Mouse (Mus musculus): ENCODE data around the gene Pnpla2. TPM values are rescaled to one million over a fixed set of nuclear protein-coding genes. Genes with fewer than 3 reads are reported as not detected.
A peak's percentile ranks its signal among the peaks of the same experiment; 100 is the strongest.

The Pnpla2 gene
- total RNA-seq, 2 experiments from 2014 or later = 351 to 430 TPM

DNA sequence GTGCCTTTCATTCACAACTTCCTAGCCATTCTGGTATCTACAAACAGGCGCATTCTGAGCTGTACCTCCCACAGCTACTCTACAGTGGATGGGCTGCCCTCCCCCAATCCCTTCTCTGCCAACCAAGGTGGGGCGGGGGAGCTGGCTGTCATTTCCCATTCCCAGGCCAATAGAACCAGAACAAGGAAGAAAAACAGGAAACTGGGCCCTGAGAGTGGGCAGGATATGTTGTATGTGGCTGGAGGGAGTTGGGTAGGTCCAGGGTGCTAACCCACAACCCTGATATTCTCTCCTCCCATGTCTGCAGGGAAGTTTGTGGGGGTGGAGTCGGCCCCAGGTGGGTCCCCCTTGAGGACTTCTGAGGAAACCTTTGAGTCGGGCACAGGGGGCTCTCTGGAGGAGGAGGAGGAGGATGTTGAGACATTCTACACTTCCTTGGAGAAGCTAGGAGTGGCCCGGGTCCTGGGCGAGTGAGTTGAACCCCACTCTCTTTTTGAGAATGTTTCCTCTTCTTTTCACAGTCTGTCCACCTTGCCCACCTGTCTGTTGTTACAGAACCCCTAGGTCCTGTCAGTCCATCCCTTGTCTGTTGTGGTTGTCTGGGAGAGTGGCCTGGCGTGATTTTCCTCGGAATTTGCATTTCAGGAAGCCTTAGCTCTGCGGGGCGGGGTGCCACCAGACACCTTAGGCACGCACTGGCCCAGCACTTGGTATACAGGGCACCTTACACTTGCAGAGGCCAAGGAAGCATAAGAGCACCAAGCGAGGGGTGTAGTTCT lies 9.0 kb downstream of the Pnpla2 start:
- peak; percentile 70 to 73 for DNase-seq
- intact Hi-C loops (cut with DNase I) = no loop called here

DNA sequence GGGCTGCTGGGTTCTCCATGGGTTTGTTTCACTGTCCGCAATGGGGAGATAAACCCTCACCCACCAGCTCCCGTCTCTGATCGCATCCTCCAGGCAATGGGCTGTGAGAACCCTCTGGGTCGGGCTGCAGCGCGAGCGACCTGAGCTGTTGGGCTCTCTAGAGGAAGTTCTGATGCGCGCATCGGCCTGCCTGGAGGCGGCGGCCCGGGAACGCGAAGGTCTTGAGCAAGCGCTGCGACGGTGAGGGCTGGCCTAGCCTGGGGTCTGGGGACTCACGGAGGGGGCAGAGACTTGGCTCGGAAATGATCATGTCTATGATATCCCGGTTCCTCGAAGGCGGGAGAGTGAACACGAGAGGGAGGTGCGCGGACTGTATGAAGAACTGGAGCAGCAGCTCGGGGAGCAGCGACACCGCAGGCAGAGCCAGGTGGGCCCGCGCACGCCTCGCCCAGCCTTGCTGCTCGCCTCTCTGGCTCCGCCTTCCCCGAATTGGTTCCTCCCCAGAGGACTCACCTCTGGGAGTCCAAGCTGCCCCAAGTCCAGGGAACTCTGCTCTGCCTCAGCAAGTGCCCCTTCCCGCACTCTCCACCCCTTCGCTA lies 9.7 kb downstream of the Pnpla2 start:
- peak; percentile 43 to 51 for DNase-seq
- intact Hi-C loops (cut with DNase I) = no loop called here

DNA sequence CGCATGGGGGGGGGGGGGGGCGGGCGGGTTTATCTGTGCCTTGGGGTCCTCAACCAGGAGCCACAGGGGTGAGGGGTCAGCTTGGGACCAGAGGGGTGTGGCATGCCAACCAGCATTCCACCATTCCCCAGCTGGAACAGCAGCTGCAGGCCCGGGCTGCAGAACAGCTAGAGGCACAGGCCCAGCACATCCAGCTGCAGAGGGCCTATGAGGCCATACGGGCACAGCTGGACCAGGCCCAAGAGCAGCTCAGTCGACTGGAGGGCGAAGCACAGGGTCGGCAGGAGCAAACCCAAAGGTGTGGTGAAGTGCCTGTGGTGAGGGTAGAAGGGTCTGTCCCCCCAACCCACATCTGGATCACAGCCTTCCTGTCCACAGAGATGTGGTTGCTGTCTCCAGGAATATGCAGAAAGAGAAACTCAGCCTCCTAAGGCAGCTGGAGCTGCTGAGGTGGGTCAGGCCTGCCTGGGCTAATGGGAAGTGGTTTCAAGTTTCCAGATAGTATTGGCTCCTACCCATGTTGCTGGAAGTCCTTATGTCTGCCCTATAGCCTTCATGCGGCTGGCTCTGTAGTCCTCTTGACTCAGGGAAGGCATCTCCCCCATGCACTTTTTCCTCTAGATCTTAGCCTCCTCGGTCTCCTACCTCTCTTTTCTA lies 10.5 kb downstream of the Pnpla2 start:
- DNase-seq = peak; percentile 25 to 60
- intact Hi-C loops (cut with DNase I) = no loop called here

GRCm38 (mm10) chr7:141466045-141466394 lies 11.0 kb downstream of the Pnpla2 start:
- intact Hi-C loops (cut with DNase I) = no loop called here
- DNase-seq = peak; percentile 44 to 57

DNA sequence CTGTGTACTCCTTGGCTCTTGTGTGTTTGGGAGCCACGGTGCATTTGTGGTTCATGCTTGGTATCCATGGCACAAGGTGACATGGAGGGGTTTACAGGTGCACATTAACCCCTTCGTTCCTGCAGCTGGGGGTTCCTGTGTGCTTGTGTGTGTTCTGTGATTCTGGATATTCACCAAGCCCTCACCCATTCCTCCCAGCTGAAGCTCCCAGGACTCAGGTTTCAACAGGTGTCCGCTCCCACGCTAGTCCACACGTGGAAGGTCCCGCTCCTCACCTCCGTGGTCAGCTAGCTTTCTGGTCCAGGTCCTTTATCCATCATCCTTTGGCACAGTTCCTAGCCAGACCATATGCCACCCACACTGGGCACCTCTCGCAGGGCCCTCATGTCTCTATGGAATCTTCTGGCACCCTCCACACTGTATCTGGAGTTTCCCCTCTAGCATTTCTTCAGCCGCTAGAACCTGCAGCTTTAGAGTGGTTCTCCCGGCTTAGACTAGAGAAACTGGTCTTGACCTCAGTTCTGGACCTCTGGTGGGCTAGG lies 11.7 kb downstream of the Pnpla2 start:
- DNase-seq = no peak
- intact Hi-C loops (cut with DNase I) = no loop called here

DNA sequence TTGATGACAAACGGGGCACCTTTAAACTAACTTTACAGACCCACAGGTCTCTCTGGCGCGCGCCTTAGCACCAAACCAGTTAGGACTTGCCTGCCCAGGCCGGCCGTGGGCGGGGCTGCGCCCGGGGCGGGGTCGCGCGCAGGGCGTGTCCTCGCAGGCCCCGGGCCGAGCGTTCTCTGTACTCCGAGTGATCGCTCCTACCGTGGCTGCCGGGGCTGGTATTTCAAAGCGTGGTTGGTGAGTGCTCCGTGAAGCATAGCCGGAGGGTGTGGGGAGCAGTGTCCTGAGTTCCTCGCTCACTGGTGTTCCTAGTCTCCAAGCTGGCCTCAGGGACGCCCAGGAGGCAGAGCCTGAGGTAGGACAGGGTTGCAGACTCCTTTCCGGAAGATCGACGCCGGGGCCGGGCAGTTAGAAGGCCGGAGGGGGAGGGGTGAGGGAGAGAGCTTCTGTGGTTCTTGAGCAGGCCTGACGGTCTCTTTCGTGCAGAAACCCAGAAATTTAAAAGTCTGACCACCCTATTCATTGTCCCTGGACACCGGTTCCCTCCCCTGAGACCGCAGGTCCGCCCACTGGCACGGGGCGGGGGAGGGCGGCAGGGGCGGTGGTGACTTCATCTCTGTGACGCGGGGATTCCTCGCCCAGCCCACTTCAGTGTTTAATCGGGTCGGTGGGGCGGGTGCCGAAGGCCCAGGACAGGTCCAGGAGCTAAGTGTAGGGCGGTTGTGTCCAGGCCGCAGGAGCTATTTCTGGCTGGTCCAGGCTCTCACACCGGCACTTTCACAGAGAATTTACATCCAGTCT lies 12.4 kb downstream of the Pnpla2 start, which contains the start of gene Cd151:
Cd151 (plus strand) TSS at position 163 of the 801 bp plus-strand sequence.
- DNase-seq = peak; percentile 92 to 94
- intact Hi-C loops (cut with DNase I) = no loop called here

DNA sequence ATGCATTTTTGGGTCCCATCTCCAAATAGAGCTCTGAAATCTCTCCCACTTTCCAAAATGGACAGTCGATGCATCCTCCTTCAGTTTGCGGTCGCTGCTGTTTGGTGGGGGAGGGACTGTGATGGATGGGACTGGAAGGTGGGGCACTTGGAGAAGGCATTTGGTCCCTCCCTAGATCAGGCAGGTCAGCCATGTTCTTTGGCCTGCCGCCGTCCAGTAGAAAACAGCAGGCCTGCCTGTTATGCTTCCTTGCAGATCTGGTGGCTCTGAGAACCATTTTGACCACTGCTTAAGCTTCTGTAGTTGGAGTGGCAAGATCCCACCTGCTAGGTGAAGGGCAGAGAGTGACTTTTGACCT lies 13.1 kb downstream of the Pnpla2 start:
- intact Hi-C loops (cut with DNase I) = no loop called here
- DNase-seq = peak; percentile 42 to 53

DNA sequence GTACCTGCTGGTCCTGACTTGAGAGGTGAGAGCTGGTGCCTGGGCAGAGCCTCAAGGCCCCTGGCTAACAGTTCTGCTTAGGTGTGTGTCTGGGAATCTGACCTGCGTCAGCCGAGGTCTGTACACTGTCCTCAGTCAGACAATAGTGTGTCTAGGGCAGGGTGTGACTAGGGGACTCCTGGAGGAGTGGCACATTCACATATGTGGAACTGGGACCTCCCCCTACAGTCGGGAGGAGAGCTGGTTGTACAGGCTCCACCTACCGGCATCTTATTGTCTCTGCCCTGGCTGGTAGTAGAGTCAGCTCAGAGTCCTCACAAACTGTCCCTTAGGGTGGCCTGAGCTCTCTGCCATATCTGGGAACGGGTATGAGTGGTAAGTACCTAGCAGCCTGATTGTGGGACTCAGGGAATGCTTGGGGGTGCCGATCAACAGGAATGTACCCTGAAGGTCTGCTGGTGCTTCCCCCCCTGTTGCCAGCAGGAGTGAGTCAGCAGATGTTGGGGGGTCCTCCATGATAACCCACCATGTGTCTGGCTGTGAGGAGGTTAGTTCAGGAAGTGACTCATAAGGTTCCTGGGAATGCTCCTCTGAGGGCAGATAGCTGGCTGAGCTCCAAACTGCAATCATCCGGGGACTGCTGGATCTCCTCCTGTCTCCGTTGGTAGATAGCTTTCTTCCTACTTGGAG lies 13.7 kb downstream of the Pnpla2 start:
- intact Hi-C loops (cut with DNase I) = no loop called here
- DNase-seq = peak; percentile 64 to 74

DNA sequence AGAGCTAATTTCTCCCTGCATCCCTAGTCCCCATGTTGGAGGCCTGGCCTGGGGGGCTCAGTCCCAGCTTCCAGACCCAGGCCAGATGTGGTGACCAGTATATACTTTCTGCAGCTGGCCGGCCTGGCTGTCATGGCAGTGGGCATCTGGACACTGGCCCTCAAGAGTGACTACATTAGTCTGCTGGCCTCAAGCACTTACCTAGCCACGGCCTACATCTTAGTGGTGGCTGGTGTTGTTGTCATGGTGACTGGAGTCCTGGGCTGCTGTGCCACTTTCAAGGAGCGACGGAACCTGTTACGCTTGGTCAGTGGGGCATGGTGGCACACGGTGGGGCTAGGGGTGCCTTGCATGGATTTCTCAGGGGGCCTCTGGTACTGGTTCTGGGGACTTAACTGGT lies 14.4 kb downstream of the Pnpla2 start:
- no peak for DNase-seq
- intact Hi-C loops (cut with DNase I) = no loop called here

GRCm38 (mm10) chr7:141469901-141470636 lies 15.1 kb downstream of the Pnpla2 start:
- intact Hi-C loops (cut with DNase I) = no loop called here
- DNase-seq = peak; percentile 22 to 46

DNA sequence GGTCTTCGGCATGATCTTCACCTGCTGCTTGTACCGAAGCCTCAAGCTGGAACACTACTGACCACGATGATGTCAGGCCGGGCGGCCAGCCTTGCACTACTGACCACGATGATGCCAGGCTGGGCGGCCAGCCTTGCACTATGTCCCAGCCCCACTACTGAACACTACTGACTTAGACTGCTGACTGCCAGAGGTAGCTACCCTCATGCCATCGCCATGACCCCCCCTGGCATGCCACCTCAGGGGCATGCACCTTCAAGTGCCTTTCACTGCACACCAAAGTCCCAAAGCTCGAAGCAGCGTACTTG lies 15.6 kb downstream of the Pnpla2 start:
- intact Hi-C loops (cut with DNase I) = no loop called here
- DNase-seq = no peak

DNA sequence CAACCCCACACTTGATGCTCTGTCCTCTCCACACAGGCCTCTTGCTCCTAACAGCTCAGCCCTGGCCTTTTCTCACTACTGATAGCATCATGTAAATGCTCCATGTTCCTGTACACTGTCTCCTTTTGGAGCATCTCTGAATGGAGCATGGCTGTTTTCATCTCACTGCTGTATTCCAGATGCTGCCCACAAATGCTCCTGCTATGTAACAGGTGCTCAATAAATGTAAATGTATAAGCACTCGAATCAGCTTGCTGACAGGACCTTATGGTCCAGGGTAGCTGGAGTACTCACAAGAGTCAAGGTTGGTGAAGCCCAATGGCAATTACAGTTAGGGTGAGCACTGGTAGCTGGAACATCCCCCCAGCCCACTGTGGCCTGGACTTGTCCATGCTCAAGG lies 16.2 kb downstream of the Pnpla2 start:
- DNase-seq = no peak
- intact Hi-C loops (cut with DNase I) = no loop called here

DNA sequence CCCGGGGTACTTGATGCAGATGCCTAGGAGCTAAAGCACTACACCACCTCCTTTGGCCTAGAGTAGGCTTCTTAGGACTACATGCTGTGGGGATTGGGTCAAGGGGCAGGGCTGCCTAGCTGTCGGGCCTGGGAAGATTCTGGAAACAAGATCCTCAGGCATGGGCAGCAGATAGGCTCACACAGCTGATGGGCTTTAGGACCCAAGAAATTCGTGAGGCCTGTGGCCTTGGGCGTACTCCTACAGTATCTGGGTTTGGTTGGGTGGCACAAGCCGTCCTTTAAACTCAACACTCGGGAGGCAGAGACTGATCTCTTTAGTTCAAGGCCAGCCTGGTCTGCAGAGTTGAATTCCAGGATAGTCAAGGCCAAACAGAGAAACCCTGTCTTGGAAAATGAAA lies 17.2 kb downstream of the Pnpla2 start:
- intact Hi-C loops (cut with DNase I) = no loop called here
- DNase-seq = no peak

DNA sequence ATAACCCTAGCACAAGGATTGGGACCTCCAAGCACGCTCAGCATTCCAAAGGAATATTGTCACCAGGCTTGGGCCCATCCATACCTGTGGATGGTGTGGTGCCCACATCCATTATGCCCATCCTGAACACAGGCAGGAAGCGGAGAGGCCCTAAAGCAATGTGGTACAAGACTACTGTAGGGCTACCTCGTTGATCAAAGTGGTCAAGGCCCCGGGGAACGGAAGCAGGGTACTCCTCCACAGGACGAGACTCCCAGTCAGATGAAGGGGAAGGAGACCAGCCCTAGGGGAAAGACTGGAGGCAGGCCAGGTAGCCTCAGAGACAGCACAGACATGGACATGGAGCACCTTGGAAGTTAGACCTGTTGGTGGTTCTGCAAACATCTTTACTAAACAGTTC lies 17.8 kb downstream of the Pnpla2 start:
- intact Hi-C loops (cut with DNase I) = no loop called here
- DNase-seq = no peak

GRCm38 (mm10) chr7:141474160-141474559 lies 19.2 kb downstream of the Pnpla2 start:
- no peak for DNase-seq
- intact Hi-C loops (cut with DNase I) = no loop called here

DNA sequence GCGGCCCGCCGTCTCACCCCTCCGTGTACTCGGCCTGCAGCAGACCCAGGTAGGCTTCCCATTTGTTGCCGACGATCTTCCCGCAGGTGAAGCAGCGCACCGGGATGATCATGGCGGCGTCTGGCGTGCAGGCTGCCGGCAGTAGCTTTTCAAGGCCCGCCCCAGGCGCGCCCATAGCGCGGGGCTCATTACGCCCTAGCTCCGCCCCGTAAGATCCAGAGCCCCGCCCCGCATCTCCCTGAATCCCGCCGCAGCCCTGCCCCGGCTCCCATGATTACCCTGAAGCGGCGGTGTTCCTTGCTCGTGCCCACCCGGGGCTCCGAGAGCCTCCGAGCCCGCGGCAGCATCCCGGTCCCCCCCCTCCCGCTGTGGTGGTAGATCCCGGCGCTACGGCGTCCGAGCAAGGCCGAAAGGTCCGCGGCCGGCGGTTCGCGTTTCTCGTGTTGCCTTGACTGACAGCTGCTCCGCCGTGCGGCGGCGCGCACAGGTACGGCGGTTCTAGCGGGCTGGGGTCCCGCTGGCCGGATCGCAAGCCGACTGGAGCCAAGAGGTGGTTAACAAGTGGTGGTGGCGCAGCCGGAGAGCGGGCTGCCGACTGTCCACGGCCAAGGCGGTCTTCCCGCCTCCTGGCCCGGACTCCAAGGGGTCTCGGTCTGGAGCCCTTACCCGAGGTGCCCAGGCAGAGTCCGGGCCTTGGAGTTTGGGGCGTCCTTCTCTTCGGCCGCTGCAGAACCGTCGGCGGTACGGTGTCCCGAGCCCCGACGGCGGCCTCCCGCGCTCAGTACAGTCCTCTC lies 20.2 kb downstream of the Pnpla2 start, which contains the start of the genes Polr2l and Tspan4:
Polr2l (minus strand) TSS at position 122 of the 794 bp plus-strand sequence.
Tspan4 (plus strand) TSS at position 230 of the 794 bp plus-strand sequence.
- peak; percentile 86 to 87 for DNase-seq
- intact Hi-C loops (cut with DNase I) = no loop called here

DNA sequence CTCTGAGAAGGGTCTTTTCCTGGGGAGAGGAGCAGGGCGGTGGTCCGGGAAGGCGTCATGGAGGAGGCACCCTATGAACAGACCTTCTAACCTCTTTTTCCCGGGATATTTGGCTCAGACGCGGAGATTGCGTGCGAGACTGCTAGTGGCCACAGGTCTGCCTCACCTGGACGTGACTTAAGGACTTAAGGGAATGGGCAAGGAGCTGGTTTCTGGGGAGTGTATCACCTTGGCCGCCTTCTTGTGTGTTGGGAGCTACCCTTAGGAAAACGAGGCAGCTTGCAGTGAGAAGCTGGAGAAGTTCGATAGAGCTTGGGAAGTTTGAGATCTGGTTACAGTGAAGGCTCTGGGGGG lies 20.8 kb downstream of the Pnpla2 start:
- intact Hi-C loops (cut with DNase I) = no loop called here
- no peak for DNase-seq

- intact Hi-C loops (cut with DNase I) = no loop called here
- peak; percentile 80 to 89 for DNase-seq
These were observed 21.4 kb downstream of the Pnpla2 start for GRCm38 (mm10) chr7:141476226-141476980.

Measured in heart, postnatal 14 days (tissue).